Mouse (Mus musculus): ENCODE results near the gene Cdk5rap3.

DNA sequence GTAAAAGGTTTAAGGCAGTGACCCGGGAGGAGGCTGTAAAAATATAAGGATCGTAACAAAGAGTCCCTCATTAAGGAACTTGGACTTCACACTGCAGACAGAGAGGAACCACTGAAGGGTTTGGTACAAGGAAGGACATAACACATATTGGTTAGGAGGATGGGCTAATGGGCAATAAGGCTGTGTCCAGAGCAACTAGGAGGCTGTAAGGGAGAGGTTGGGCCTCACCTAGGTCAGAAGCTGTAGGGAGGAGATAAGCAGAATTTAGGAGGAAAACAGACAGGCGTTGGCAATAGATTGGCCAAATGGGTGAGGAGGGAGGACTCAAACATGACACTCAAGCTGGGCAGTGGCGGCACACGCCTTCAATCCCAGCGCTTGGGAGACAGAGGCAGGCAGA is 1.1 kb upstream of the Cdk5rap3 start:
- no peak for TF ChIP-seq CTCF (IDR thresholded peaks at IDR 0.05; ENCODE audit: low read depth)
- no peak for TF ChIP-seq EP300 (IDR thresholded peaks at IDR 0.05; ENCODE audit: low read depth)
